Mouse (Mus musculus): ENCODE data around the gene Zswim5.
"Not testable (repeated sequence)": the region's sequence is repeated elsewhere in the genome, so short reads cannot be mapped to it uniquely, and the experiment has no call there.

Gene Zswim5

GRCm38 (mm10) chr4:116876995-116877728 lies at the start of gene Zswim5:
Gene Zswim5 (plus strand): TSS chr4:116877376.
- in situ Hi-C loops (cut with MboI), result no loop called here

- in situ Hi-C loops (cut with MboI), result loop anchor here (10.0 kb wide), 2 partner anchors 157 to 307 kb away; partner anchors contain the start of gene Plk3
Observed at GRCm38 (mm10) chr4:116827819-116828218, 49.4 kb upstream of the Zswim5 start.

- in situ Hi-C loops (cut with MboI), result loop anchor here (10.0 kb wide), 2 partner anchors 155 to 305 kb away; partner anchors contain the start of gene Plk3
Observed at GRCm38 (mm10) chr4:116829364-116830069, 47.7 kb upstream of the Zswim5 start.

- in situ Hi-C loops (cut with MboI), result no loop called here
Observed at GRCm38 (mm10) chr4:116830070-116830368, 47.2 kb upstream of the Zswim5 start.

- in situ Hi-C loops (cut with MboI), result no loop called here
Observed at GRCm38 (mm10) chr4:116838999-116839398, 38.2 kb upstream of the Zswim5 start.

GRCm38 (mm10) chr4:116840096-116840495 lies 37.1 kb upstream of the Zswim5 start:
- in situ Hi-C loops (cut with MboI), result not testable (repeated sequence)

GRCm38 (mm10) chr4:116840841-116841240 lies 36.3 kb upstream of the Zswim5 start:
- in situ Hi-C loops (cut with MboI), result no loop called here

GRCm38 (mm10) chr4:116844324-116844723 lies 32.9 kb upstream of the Zswim5 start:
- in situ Hi-C loops (cut with MboI), result no loop called here

- in situ Hi-C loops (cut with MboI), result no loop called here
Observed at GRCm38 (mm10) chr4:116849901-116850300, 27.3 kb upstream of the Zswim5 start.

GRCm38 (mm10) chr4:116854286-116854685 lies 22.9 kb upstream of the Zswim5 start:
- in situ Hi-C loops (cut with MboI), result no loop called here

GRCm38 (mm10) chr4:116857203-116857602 lies 20.0 kb upstream of the Zswim5 start:
- in situ Hi-C loops (cut with MboI), result no loop called here

GRCm38 (mm10) chr4:116859711-116860110 lies 17.5 kb upstream of the Zswim5 start:
- in situ Hi-C loops (cut with MboI), result no loop called here

- in situ Hi-C loops (cut with MboI), result no loop called here
Observed at GRCm38 (mm10) chr4:116862023-116862422, 15.2 kb upstream of the Zswim5 start.

GRCm38 (mm10) chr4:116869898-116870297 lies 7.3 kb upstream of the Zswim5 start:
- in situ Hi-C loops (cut with MboI), result no loop called here

GRCm38 (mm10) chr4:116874595-116874994 lies 2.6 kb upstream of the Zswim5 start:
- in situ Hi-C loops (cut with MboI), result no loop called here

- in situ Hi-C loops (cut with MboI), result no loop called here
Observed at GRCm38 (mm10) chr4:116876630-116876994, 564 bp upstream of the Zswim5 start.

GRCm38 (mm10) chr4:116877729-116878321 lies 649 bp downstream of the Zswim5 start:
- in situ Hi-C loops (cut with MboI), result no loop called here

GRCm38 (mm10) chr4:116878491-116878890 lies 1.3 kb downstream of the Zswim5 start:
- in situ Hi-C loops (cut with MboI), result no loop called here

GRCm38 (mm10) chr4:116882679-116883078 lies 5.5 kb downstream of the Zswim5 start:
- in situ Hi-C loops (cut with MboI), result no loop called here

GRCm38 (mm10) chr4:116894200-116895080 lies 17.3 kb downstream of the Zswim5 start:
- in situ Hi-C loops (cut with MboI), result no loop called here

- in situ Hi-C loops (cut with MboI), result no loop called here
Observed at GRCm38 (mm10) chr4:116910489-116911181, 33.5 kb downstream of the Zswim5 start.

All from mature B cell (primary cell).